Mouse (Mus musculus): ENCODE measurements at regions not wholly inside any gene's neighbourhood (a gene's known extent, or its start where the extent isn't known, plus 50 kb on each side); places are given as distances from the start of the nearest gene placed in this dataset.

- no peaks in the 10 kb centered on the region for H3K9me3 ChIP-seq
- no peaks in the 10 kb centered on the region for H3K27me3 ChIP-seq
- ATAC-seq (replicated peaks), result no peak
- H3K36me3 ChIP-seq, result no peaks in the 10 kb centered on the region
- 88% methylated on average over 7 of the region's 7 CpGs for WGBS
- H3K9ac ChIP-seq (replicated peaks), result no peak overlapping the region
- H3K4me3 ChIP-seq, result no peak overlapping the region
- H3K27ac ChIP-seq (replicated peaks), result no peak overlapping the region
- no peaks in the 10 kb centered on the region for H3K4me1 ChIP-seq
- no peak overlapping the region for H3K4me2 ChIP-seq (replicated peaks)
Observed at GRCm38 (mm10) chr10:111767011-111767720, 205.3 kb upstream of the Krr1 start.

- no peak overlapping the region for H3K4me2 ChIP-seq (replicated peaks)
- no peak overlapping the region for H3K27ac ChIP-seq (replicated peaks)
- no peaks in the 10 kb centered on the region for H3K27me3 ChIP-seq
- H3K4me3 ChIP-seq, result no peak overlapping the region
- H3K9me3 ChIP-seq, result no peaks in the 10 kb centered on the region
- no peaks in the 10 kb centered on the region for H3K36me3 ChIP-seq
- 93% methylated on average over 14 of the region's 14 CpGs for WGBS
- H3K9ac ChIP-seq (replicated peaks), result no peak overlapping the region
- ATAC-seq (replicated peaks), result no peak
- H3K4me1 ChIP-seq, result no peaks in the 10 kb centered on the region
Observed at GRCm38 (mm10) chr10:111767813-111768455, 204.5 kb upstream of the Krr1 start.

- H3K27ac ChIP-seq (replicated peaks), result no peak overlapping the region
- no peaks in the 10 kb centered on the region for H3K27me3 ChIP-seq
- no peaks in the 10 kb centered on the region for H3K36me3 ChIP-seq
- 85% methylated on average over 9 of the region's 9 CpGs for WGBS
- no peak overlapping the region for H3K4me2 ChIP-seq (replicated peaks)
- H3K4me1 ChIP-seq, result no peaks in the 10 kb centered on the region
- ATAC-seq (replicated peaks), result no peak
- H3K9me3 ChIP-seq, result no peaks in the 10 kb centered on the region
- H3K9ac ChIP-seq (replicated peaks), result no peak overlapping the region
- no peak overlapping the region for H3K4me3 ChIP-seq
Observed at GRCm38 (mm10) chr10:111769486-111770002, 202.9 kb upstream of the Krr1 start.

DNA sequence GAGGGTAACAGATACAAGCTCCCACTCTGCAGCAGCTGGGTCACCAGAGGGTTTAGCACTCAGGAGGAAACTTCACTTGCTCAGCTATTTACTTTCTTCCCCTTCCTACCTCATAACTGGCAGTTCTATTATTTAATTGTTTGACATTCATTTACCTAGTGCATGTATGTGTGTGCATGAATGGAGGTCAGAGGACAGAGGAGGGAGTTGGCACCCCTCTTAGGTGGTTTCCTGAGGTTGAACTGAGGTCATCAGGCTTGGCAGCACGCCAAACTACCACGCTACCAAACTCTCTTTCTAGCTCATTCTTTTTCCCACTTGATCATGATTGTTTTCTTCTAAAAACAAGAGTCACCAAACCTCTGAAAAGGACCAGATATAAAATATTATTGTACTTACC, 202.4 kb upstream of the Krr1 start:
- WGBS, result 79% methylated on average over 2 of the region's 2 CpGs

GRCm38 (mm10) chr10:111771010-111771409, 201.5 kb upstream of the Krr1 start:
- Histone ChIP-seq H3K4me1 (no peaks in the 10 kb centered on the region), H3K4me3 (no peak overlapping the region), H3K27me3 (no peaks in the 10 kb centered on the region), H3K9me3 (no peaks in the 10 kb centered on the region), H3K4me2 (replicated peaks) (no peak overlapping the region), H3K27ac (replicated peaks) (no peak overlapping the region), H3K9ac (replicated peaks) (no peak overlapping the region), H3K36me3 (no peaks in the 10 kb centered on the region)
- ATAC-seq (replicated peaks), result no peak
- WGBS, result 86% methylated on average over 4 of the region's 4 CpGs

More for the DNA sequence above, 202.4 kb upstream of the Krr1 start:
- Histone ChIP-seq H3K9me3 (no peaks in the 10 kb centered on the region), H3K4me3 (no peak overlapping the region), H3K4me1 (no peaks in the 10 kb centered on the region), H3K27ac (replicated peaks) (no peak overlapping the region), H3K9ac (replicated peaks) (no peak overlapping the region), H3K36me3 (no peaks in the 10 kb centered on the region), H3K27me3 (no peaks in the 10 kb centered on the region), H3K4me2 (replicated peaks) (no peak overlapping the region)
- ATAC-seq (replicated peaks), result no peak

DNA sequence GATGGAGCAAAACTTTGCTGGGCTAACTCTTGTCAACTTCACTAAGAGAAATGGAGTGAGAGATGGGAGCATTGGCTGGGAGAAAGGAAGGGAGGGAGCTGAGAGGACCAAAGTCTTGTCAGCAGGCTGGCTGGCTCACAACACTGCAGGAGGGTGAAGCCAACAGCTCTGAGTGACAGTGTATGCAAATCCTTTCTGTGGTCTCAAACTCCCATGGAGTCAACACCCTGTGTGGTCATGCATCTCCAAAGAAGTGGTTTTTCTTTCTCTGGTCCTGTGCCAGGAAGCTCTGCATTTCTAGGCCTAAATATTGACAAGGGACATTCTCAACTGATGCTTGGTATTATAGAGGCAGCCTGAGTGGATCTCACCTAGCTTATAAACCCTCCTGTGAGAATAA, 194.9 kb upstream of the Krr1 start:
- Histone ChIP-seq H3K4me3 (no peak overlapping the region), H3K9me3 (no peaks in the 10 kb centered on the region), H3K4me1 (no peaks in the 10 kb centered on the region), H3K36me3 (no peaks in the 10 kb centered on the region), H3K9ac (replicated peaks) (no peak overlapping the region), H3K4me2 (replicated peaks) (no peak overlapping the region), H3K27ac (replicated peaks) (no peak overlapping the region), H3K27me3 (no peaks in the 10 kb centered on the region)
- ATAC-seq (replicated peaks), result no peak

GRCm38 (mm10) chr10:111778111-111778510, 194.4 kb upstream of the Krr1 start:
- Histone ChIP-seq H3K36me3 (no peaks in the 10 kb centered on the region), H3K4me2 (replicated peaks) (no peak overlapping the region), H3K4me3 (no peak overlapping the region), H3K9me3 (no peaks in the 10 kb centered on the region), H3K9ac (replicated peaks) (no peak overlapping the region), H3K27me3 (no peaks in the 10 kb centered on the region), H3K27ac (replicated peaks) (no peak overlapping the region), H3K4me1 (no peaks in the 10 kb centered on the region)
- ATAC-seq (replicated peaks), result no peak
- 90% methylated on average over 5 of the region's 5 CpGs for WGBS

DNA sequence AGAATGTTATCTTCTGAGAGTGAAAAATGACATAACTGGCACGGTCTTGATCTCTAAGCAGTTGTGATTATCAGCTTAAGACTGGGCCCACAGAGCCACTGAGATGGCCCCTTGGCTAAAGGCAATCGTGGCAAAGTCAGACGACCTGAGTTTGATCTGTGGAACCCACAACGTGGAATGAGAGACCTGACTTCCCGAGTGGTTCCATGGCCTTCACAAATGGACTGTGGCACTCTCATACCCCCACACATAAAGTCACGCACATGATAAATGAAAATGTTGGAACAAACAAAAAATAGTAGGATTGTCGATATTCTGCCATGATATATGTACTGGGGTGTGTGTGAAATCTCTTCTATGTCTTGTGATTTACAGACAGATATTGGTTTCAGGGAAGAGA, 192.5 kb upstream of the Krr1 start:
- Histone ChIP-seq H3K36me3 (no peaks in the 10 kb centered on the region), H3K4me2 (replicated peaks) (no peak overlapping the region), H3K27ac (replicated peaks) (no peak overlapping the region), H3K9ac (replicated peaks) (no peak overlapping the region), H3K4me1 (no peaks in the 10 kb centered on the region), H3K27me3 (no peaks in the 10 kb centered on the region), H3K9me3 (no peaks in the 10 kb centered on the region), H3K4me3 (no peak overlapping the region)
- no peak for ATAC-seq (replicated peaks)
- 97% methylated on average over 7 of the region's 7 CpGs for WGBS

DNA sequence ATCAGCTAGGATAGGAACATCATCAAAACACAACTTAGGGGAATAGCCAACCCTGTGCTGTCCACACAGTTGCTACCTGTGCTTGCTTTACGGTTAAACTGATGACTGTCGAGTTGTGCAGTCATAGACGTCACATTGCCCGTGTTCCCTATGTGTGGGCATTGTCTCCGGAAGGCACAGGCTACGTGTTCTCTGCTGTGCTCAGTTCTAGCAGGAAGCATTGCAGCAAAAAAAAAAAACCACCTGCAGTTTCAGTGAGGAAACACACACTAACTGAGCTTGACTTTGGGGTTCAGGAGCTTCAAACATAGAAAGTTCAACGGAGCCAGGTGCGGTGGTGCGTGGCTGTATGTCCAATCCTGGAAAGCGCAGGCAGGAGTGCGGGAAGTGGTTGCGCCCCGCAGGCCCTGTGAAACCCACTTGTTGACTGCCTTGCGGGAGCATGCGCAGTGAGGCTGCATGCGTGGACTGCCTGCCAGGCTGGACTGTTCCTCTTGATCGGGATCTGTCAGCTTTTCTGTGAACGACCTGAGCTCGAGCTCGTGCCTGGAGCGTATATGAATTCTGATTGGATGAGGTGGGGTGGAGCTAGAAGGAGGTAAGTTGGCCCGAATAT, 190.2 kb upstream of the Krr1 start:
- Histone ChIP-seq H3K9ac (replicated peaks) (no peak overlapping the region), H3K9me3 (no peaks in the 10 kb centered on the region), H3K4me2 (replicated peaks) (no peak overlapping the region), H3K27me3 (no peaks in the 10 kb centered on the region), H3K4me1 (no peaks in the 10 kb centered on the region), H3K36me3 (no peaks in the 10 kb centered on the region), H3K4me3 (no peak overlapping the region), H3K27ac (replicated peaks) (no peak overlapping the region)
- no peak for ATAC-seq (replicated peaks)
- WGBS, result 87% methylated on average over 22 of the region's 22 CpGs

DNA sequence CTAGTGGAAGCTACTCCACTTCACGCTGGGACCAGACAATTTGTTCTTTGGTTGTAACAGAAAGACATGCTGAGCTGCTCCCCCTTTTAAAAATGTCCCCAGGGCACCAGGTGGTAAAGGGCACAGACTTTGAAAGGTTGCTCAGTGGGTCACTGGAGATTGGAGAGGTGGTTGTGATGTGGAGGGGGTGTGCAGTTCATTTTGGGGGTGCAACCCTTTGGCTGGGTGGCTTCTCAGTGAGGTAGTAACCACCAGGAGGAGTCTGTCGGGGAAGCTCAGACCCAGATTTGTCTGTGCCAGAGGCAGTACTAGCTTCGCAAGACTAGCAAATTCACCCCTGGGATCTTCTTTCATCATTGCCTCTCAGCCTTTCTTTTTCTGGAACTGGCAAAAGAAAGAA, 189.0 kb upstream of the Krr1 start:
- Histone ChIP-seq H3K4me3 (no peak overlapping the region), H3K27ac (replicated peaks) (no peak overlapping the region), H3K4me1 (no peaks in the 10 kb centered on the region), H3K9ac (replicated peaks) (no peak overlapping the region), H3K27me3 (no peaks in the 10 kb centered on the region), H3K9me3 (no peaks in the 10 kb centered on the region), H3K4me2 (replicated peaks) (no peak overlapping the region), H3K36me3 (no peaks in the 10 kb centered on the region)
- 57% methylated on average over 3 of the region's 3 CpGs for WGBS
- ATAC-seq (replicated peaks), result no peak

DNA sequence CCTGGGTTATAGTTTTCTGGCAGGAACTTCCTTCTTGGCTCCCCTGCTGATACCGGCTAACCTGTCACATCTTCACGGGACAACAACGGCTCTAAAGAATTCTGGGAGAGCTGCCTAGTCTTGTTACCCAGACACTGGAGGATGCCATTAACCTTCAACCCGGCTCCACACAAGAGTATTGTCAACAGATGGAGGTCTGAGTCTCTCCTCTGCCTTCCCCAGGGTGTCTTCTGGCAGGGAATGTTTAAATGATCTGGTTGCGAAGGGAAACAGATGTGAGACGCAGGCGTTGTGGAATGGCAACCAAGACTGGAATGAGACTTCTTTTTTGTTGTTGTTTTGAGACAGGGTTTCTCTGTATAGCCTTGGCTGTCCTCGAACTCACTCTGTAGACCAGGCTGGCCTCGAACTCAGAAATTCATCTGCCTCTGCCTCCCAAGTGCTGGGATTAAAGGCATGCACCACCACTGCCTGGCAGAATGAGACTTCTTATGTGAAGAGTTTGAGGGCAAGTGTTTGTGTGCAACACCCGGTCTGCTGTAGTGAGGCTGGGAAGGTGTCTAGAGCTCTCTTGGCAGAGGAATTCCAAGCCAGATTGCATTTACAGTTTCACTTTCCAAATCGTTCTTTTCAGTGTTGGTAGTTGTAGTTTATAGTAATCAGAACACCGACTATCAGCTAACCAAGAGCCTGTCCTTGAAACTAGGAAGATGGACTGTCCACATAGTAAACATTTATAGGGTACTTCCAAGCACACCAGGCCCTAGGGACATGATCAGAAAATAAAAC, 188.2 kb upstream of the Krr1 start:
- no peak overlapping the region for H3K27ac ChIP-seq (replicated peaks)
- 0 out of 2 replicates have a peak, but pooled peaks have one; percentile 72 for ATAC-seq (replicated peaks)
- H3K4me3 ChIP-seq, result no peak overlapping the region
- no peak overlapping the region for H3K9ac ChIP-seq (replicated peaks)
- WGBS, result 71% methylated on average over 12 of the region's 12 CpGs
- H3K36me3 ChIP-seq, result no peaks in the 10 kb centered on the region
- no peak overlapping the region for H3K4me2 ChIP-seq (replicated peaks)
- H3K4me1 ChIP-seq, result no peaks in the 10 kb centered on the region
- no peaks in the 10 kb centered on the region for H3K27me3 ChIP-seq
- no peaks in the 10 kb centered on the region for H3K9me3 ChIP-seq

DNA sequence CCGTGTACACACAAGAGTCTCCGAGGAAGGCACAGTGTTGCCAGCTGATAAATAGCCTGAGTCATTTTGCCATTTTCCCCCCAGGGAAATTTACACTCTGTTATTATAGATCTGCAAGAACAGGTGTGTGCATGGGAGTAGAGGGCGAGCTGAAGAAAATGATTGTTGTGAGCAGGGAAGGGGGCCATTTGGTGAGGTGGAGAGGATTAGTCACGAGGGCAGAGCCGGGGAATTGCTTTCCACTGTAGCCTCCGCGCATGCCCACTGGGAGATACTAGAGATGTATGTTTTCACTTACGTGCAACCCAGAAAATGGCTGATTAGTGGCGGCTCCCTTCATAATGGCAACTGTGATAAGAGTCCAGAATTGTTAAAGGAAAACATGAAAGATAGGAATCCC, 185.3 kb upstream of the Krr1 start:
- no peak overlapping the region for H3K27ac ChIP-seq (replicated peaks)
- H3K4me2 ChIP-seq (replicated peaks), result no peak overlapping the region
- no peaks in the 10 kb centered on the region for H3K4me1 ChIP-seq
- no peaks in the 10 kb centered on the region for H3K27me3 ChIP-seq
- 72% methylated on average over 9 of the region's 9 CpGs for WGBS
- H3K4me3 ChIP-seq, result no peak overlapping the region
- H3K9me3 ChIP-seq, result no peaks in the 10 kb centered on the region
- no peak overlapping the region for H3K9ac ChIP-seq (replicated peaks)
- H3K36me3 ChIP-seq, result no peaks in the 10 kb centered on the region
- no peak for ATAC-seq (replicated peaks)

Data from forebrain, embryonic 15.5 days (tissue).